Mouse (Mus musculus): ENCODE results near the gene Ptpn22. TPM values are rescaled to one million over a fixed set of nuclear protein-coding genes. Genes with fewer than 3 reads are reported as not detected.
"Not testable (repeated sequence)": the region's sequence is repeated elsewhere in the genome, so short reads cannot be mapped to it uniquely, and the experiment has no call there.

The Ptpn22 gene
- 0.83 and 1.6 TPM in 2 replicates for total RNA-seq (2014; rRNA removed)
- 0.78 and 0.87 TPM in 2 replicates for polyA plus RNA-seq (2012; rRNA removed)

DNA sequence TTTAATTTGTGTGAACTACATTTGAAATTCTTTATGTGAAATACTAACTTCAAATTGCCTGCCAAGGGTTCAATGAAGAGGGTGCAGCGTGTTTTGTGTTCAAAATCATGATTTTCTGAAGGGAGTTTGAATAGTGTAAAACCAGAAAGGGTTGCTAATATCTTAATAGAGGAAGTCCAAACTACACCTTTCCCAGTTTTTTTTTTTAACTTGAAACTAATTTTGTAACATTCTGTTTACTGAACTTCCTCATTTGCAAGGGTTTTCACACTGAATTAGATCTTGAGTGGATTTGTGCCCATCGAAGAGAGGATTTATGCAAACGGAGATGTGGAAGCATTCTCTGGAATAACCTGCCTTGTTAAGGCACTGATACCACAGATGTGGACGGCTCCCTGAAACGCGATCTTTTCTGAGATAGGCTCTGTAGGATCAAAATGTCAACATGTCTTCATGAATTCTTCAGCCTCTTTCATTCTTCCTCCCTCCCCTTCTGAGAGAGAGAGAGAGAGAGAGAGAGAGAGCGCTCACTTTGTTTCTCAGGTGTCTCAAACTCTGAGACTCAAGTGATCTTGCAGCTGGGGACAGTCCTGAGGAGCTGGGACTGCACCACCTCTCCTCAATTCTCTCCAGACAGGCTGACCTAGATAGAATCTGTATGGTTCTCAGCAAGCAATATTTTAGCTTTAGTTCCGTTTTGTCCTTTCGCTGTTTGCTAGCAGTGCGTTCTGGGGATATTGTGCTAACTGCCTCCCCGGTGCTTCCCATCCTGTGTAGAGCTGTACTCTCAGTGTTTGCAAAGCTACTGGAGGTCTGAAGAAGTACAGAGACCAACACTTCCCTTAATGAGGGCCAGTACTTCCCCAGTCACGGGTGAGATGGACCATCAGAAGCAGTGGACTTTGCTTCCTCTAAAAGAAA, at the start of gene Ptpn22:
Ptpn22 (plus strand) TSS at position 915 of the 921 bp plus-strand sequence.
- DNase-seq (ENCODE audit: extremely low read depth, low read depth, low spot score) = peak; percentile 45
- TF ChIP-seq POLR2A (IDR thresholded peaks at IDR 0.05; ENCODE audit: extremely low read depth, insufficient read depth, low read length) (no peak), CTCF (IDR thresholded peaks at IDR 0.05; ENCODE audit: low read depth, low read length) (no peak)
- Histone ChIP-seq H3K36me3 (ENCODE audit: control insufficient read depth, insufficient read depth, low read length) (no peaks in the 10 kb centered on the region), H3K4me1 (ENCODE audit: control insufficient read depth, insufficient read depth, low read length) (no peaks in the 10 kb centered on the region), H3K27me3 (ENCODE audit: control insufficient read depth, insufficient read depth, low read length) (no peaks in the 10 kb centered on the region), H3K9ac (ENCODE audit: low read depth, low read length) (no peak within 1 kb of the TSS), H3K27ac (replicated peaks; ENCODE audit: insufficient read depth, low read depth, low read length) (peak within 1 kb of the TSS; percentile 51), H3K4me3 (ENCODE audit: insufficient read depth, low read depth, low read length) (no peak within 1 kb of the TSS; the same call in 1 of the 2 replicates), H3K79me2 (ENCODE audit: control insufficient read depth, insufficient read depth, low read length) (no peaks in the 10 kb centered on the region)
- 64% methylated on average over 12 of the region's 12 CpGs for WGBS

DNA sequence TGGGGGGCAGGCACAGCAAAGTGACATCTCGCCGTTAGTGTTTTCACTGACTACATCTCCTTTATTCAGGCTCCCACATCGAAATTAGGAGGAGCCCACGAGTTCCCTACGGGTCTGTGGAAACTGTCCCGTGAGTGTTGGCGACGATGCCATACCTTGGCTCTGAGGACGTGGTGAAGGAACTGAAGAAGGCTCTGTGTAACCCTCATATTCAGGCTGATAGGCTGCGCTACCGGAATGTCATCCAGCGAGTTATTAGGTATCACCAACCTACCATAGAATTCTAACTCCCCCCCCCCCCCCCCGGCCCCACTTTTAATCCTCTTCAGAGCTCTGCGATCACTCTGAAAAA, 49.8 kb upstream of the Ptpn22 start:
- peak overlapping the region; percentile 92 for H3K27ac ChIP-seq (replicated peaks; ENCODE audit: insufficient read depth, low read depth, low read length)
- TF ChIP-seq CTCF (IDR thresholded peaks at IDR 0.05; ENCODE audit: low read depth, low read length) = no peak
- no peak for TF ChIP-seq POLR2A (IDR thresholded peaks at IDR 0.05; ENCODE audit: extremely low read depth, insufficient read depth, low read length)
- DNase-seq (ENCODE audit: extremely low read depth, low read depth, low spot score) = no peak
- no peaks in the 10 kb centered on the region for H3K27me3 ChIP-seq (ENCODE audit: control insufficient read depth, insufficient read depth, low read length)
- peak overlapping the region; percentile 86 for H3K9ac ChIP-seq (ENCODE audit: low read depth, low read length)
- H3K36me3 ChIP-seq (ENCODE audit: control insufficient read depth, insufficient read depth, low read length) = peaks cover 17% of the 10 kb centered on the region
- H3K4me3 ChIP-seq (ENCODE audit: insufficient read depth, low read depth, low read length) = peak overlapping the region; percentile 86
- no peaks in the 10 kb centered on the region; the same call in 1 of the 2 replicates for H3K79me2 ChIP-seq (ENCODE audit: control insufficient read depth, insufficient read depth, low read length)
- under 1% methylated on average over 14 of the region's 14 CpGs for WGBS
- H3K4me1 ChIP-seq (ENCODE audit: control insufficient read depth, insufficient read depth, low read length) = no peaks in the 10 kb centered on the region; the same call in 1 of the 2 replicates

DNA sequence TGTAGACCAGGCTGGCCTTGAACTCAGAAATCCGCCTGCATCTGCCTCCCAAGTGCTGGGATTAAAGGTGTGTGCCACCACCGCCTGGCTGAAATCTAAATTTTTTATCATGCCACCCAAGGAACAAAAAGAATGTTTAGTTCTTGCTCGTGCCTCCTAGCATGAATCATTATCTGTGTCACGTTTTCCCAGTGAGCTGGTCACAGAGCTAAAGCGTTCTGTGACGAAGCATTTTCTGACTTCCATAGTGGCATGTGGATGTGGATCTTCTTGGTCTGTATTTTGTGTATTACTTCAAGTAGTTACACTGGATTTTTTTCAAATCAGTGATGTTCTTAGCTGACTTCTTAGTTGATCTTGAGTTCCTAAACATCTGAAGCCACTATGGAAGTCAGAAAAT, 48.6 kb upstream of the Ptpn22 start:
- Histone ChIP-seq H3K79me2 (ENCODE audit: control insufficient read depth, insufficient read depth, low read length) (no peaks in the 10 kb centered on the region; the same call in 1 of the 2 replicates), H3K36me3 (ENCODE audit: control insufficient read depth, insufficient read depth, low read length) (peaks cover 22% of the 10 kb centered on the region), H3K9ac (ENCODE audit: low read depth, low read length) (no peak overlapping the region), H3K27ac (replicated peaks; ENCODE audit: insufficient read depth, low read depth, low read length) (no peak overlapping the region), H3K4me3 (ENCODE audit: insufficient read depth, low read depth, low read length) (no peak overlapping the region), H3K4me1 (ENCODE audit: control insufficient read depth, insufficient read depth, low read length) (no peaks in the 10 kb centered on the region; the same call in 1 of the 2 replicates), H3K27me3 (ENCODE audit: control insufficient read depth, insufficient read depth, low read length) (no peaks in the 10 kb centered on the region)
- WGBS = 90% methylated on average over 6 of the region's 6 CpGs
- no peak for DNase-seq (ENCODE audit: extremely low read depth, low read depth, low spot score)
- TF ChIP-seq POLR2A (IDR thresholded peaks at IDR 0.05; ENCODE audit: extremely low read depth, insufficient read depth, low read length) (no peak), CTCF (IDR thresholded peaks at IDR 0.05; ENCODE audit: low read depth, low read length) (no peak)

DNA sequence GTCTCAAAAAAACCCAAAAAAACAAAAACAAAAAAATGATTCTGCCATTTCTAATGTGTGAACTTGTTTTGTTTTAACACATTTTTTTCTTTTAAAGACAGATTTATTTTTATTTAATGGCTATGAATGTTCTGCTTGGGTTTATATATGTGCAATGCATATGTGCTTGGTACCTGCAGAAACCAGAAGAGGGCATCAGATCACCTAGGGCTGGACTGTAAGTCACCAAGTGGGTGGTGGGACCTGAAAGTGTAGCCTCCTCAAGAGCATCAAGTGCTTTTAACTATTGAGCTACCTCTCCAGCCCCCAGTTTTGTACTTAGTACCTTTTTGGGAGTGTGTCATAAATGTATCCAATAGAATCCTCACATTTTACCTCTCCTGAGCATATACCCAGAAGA, 32.0 kb upstream of the Ptpn22 start:
- no peak for TF ChIP-seq CTCF (IDR thresholded peaks at IDR 0.05; ENCODE audit: low read depth, low read length)
- no peak for TF ChIP-seq POLR2A (IDR thresholded peaks at IDR 0.05; ENCODE audit: extremely low read depth, insufficient read depth, low read length)
- Histone ChIP-seq H3K27me3 (ENCODE audit: control insufficient read depth, insufficient read depth, low read length) (no peaks in the 10 kb centered on the region), H3K4me3 (ENCODE audit: insufficient read depth, low read depth, low read length) (no peak overlapping the region), H3K79me2 (ENCODE audit: control insufficient read depth, insufficient read depth, low read length) (no peaks in the 10 kb centered on the region), H3K9ac (ENCODE audit: low read depth, low read length) (no peak overlapping the region), H3K4me1 (ENCODE audit: control insufficient read depth, insufficient read depth, low read length) (no peaks in the 10 kb centered on the region), H3K36me3 (ENCODE audit: control insufficient read depth, insufficient read depth, low read length) (peaks cover 5% of the 10 kb centered on the region; the same call in 1 of the 2 replicates), H3K27ac (replicated peaks; ENCODE audit: insufficient read depth, low read depth, low read length) (no peak overlapping the region)
- no peak for DNase-seq (ENCODE audit: extremely low read depth, low read depth, low spot score)

DNA sequence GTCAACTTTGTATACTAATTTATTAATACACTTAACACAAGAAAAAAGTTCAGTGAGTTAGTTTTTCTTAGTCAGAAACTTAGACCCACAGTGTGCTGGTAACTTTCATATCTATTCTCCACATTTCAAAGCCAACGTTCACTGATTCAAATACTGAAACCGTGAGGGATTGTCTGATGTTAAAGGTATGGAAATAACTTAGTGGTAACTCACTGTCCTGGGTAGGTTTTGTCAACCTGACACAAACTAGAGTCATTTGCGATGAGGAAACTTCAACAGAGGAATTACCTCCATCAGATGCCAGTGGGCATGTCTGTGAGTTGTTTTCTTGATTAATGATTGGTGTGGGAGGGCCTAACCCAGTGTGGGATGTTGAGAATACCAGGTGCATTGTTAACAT, 30.6 kb upstream of the Ptpn22 start:
- H3K4me1 ChIP-seq (ENCODE audit: control insufficient read depth, insufficient read depth, low read length) = no peaks in the 10 kb centered on the region
- H3K27me3 ChIP-seq (ENCODE audit: control insufficient read depth, insufficient read depth, low read length) = no peaks in the 10 kb centered on the region
- H3K9ac ChIP-seq (ENCODE audit: low read depth, low read length) = no peak overlapping the region
- no peak overlapping the region for H3K4me3 ChIP-seq (ENCODE audit: insufficient read depth, low read depth, low read length)
- H3K27ac ChIP-seq (replicated peaks; ENCODE audit: insufficient read depth, low read depth, low read length) = no peak overlapping the region
- H3K79me2 ChIP-seq (ENCODE audit: control insufficient read depth, insufficient read depth, low read length) = no peaks in the 10 kb centered on the region
- TF ChIP-seq POLR2A (IDR thresholded peaks at IDR 0.05; ENCODE audit: extremely low read depth, insufficient read depth, low read length) (no peak), CTCF (IDR thresholded peaks at IDR 0.05; ENCODE audit: low read depth, low read length) (no peak)
- DNase-seq (ENCODE audit: extremely low read depth, low read depth, low spot score) = no peak
- 84% methylated on average over 3 of the region's 3 CpGs for WGBS
- H3K36me3 ChIP-seq (ENCODE audit: control insufficient read depth, insufficient read depth, low read length) = no peaks in the 10 kb centered on the region

DNA sequence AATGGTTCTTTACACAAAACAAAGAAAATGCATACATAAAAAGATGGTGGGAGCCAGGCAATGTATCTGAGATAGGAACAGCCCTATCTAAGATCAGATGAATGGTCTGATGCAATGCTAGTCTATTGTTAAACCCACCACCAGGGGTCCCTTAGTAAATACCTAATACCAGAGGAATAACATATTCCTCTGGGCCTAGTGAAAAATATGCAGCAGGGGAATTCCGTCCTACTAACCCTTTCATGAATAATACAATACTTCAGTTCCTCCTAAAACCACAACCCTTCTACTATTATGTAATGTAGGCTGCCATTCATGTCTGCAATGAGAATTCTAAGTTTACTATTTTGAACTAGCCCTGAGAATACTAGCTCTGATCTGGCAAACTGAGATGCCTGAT, 28.9 kb upstream of the Ptpn22 start:
- not testable (repeated sequence) for DNase-seq (ENCODE audit: extremely low read depth, low read depth, low spot score); H3K9ac ChIP-seq (ENCODE audit: low read depth, low read length); H3K4me1 ChIP-seq (ENCODE audit: control insufficient read depth, insufficient read depth, low read length); H3K36me3 ChIP-seq (ENCODE audit: control insufficient read depth, insufficient read depth, low read length); H3K79me2 ChIP-seq (ENCODE audit: control insufficient read depth, insufficient read depth, low read length); H3K27ac ChIP-seq (replicated peaks; ENCODE audit: insufficient read depth, low read depth, low read length); H3K27me3 ChIP-seq (ENCODE audit: control insufficient read depth, insufficient read depth, low read length); H3K4me3 ChIP-seq (ENCODE audit: insufficient read depth, low read depth, low read length)
- WGBS = 85% methylated on average over 1 of the region's 1 CpGs

Measured in liver, adult 2 months (tissue).